Mouse (Mus musculus): Measurements from ENCODE around the gene Gm20388.

- TF ChIP-seq CTCF (conservative IDR thresholded peaks at IDR 0.05; ENCODE audit: insufficient read depth, insufficient read length, low read depth, low read length) (no peak), POLR2A (IDR thresholded peaks at IDR 0.05; ENCODE audit: low read depth, low read length) (no peak)
Observed at GRCm38 (mm10) chr8:121740721-121741120, 1830.1 kb downstream of the Gm20388 start.

Data from kidney, adult 2 months (tissue).